Mouse (Mus musculus) cerebellum, adult 9-10 months (tissue): Measurements from ENCODE around the gene Clcnka.

Source experiments
- DNase-seq: peaks from one replicate; pipeline ENCODE4 v3.0.0; 2022

The Clcnka gene

GRCm38 (mm10) chr4:141367997-141368791 is 30.3 kb downstream of the Clcnka start, which contains the start of gene Fam131c:
Gene Fam131c, plus strand, starts transcription at chr4:141368220.
- no peak for DNase-seq

- DNase-seq = no peak
These were observed 32.6 kb downstream of the Clcnka start for GRCm38 (mm10) chr4:141365876-141366275.

GRCm38 (mm10) chr4:141365126-141365525 is 33.4 kb downstream of the Clcnka start:
- DNase-seq = no peak

- peak; percentile 72 for DNase-seq
These were observed 35.5 kb downstream of the Clcnka start for GRCm38 (mm10) chr4:141362937-141363548.

GRCm38 (mm10) chr4:141360846-141361245 is 37.7 kb downstream of the Clcnka start:
- no peak for DNase-seq

GRCm38 (mm10) chr4:141359222-141359621 is 39.3 kb downstream of the Clcnka start:
- DNase-seq = no peak

GRCm38 (mm10) chr4:141357811-141358210 is 40.7 kb downstream of the Clcnka start:
- no peak for DNase-seq

GRCm38 (mm10) chr4:141353868-141354267 is 44.7 kb downstream of the Clcnka start:
- DNase-seq = no peak

GRCm38 (mm10) chr4:141352986-141353385 is 45.5 kb downstream of the Clcnka start:
- DNase-seq = no peak

GRCm38 (mm10) chr4:141351972-141352371 is 46.6 kb downstream of the Clcnka start:
- DNase-seq = no peak

- no peak for DNase-seq
These were observed 48.5 kb downstream of the Clcnka start for GRCm38 (mm10) chr4:141350015-141350414.

GRCm38 (mm10) chr4:141348616-141349015 is 49.9 kb downstream of the Clcnka start:
- no peak for DNase-seq

- no peak for DNase-seq
These were observed 51.1 kb downstream of the Clcnka start for GRCm38 (mm10) chr4:141347365-141347797.

GRCm38 (mm10) chr4:141345219-141345618 is 53.3 kb downstream of the Clcnka start:
- DNase-seq = no peak

GRCm38 (mm10) chr4:141343515-141343914 is 55.0 kb downstream of the Clcnka start:
- DNase-seq = no peak

GRCm38 (mm10) chr4:141341477-141341876 is 57.0 kb downstream of the Clcnka start:
- DNase-seq = no peak

- no peak for DNase-seq
These were observed 59.7 kb downstream of the Clcnka start for GRCm38 (mm10) chr4:141338853-141339252.

GRCm38 (mm10) chr4:141337986-141338385 is 60.5 kb downstream of the Clcnka start:
- DNase-seq = no peak

- DNase-seq = no peak
These were observed 62.3 kb downstream of the Clcnka start for GRCm38 (mm10) chr4:141336196-141336595.

GRCm38 (mm10) chr4:141335263-141335796 is 63.2 kb downstream of the Clcnka start:
- no peak for DNase-seq

GRCm38 (mm10) chr4:141334695-141335094 is 63.8 kb downstream of the Clcnka start:
- no peak for DNase-seq
